Comparison of ENCODE assay signal across 8 mouse cellular contexts in the genomic region with DNA sequence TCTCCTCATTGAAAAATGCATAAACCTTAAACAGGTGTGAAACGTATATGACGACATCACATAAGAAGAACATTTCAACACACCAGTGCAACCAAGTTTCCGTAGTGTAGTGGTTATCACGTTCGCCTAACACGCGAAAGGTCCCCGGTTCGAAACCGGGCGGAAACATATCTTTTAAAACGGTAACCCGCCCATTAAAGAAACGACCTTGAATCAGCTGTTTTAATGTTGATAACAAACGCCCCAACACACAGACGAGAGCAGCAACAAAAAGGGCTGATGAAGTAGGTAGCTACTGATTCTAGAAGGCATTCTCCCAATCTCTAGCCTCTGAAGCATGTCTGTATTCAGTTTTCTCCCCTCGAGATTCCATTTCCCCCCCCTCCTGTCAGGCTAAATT. TPM values are rescaled to one million over a fixed set of nuclear protein-coding genes. Genes with fewer than 3 reads are reported as not detected.
DNase-seq lines count a peak whose midpoint lies in the region; ATAC-seq lines count a peak whose summit lies in the region.

No protein-coding gene starts in this region.

- peak; percentile 87 for DNase-seq in adipocyte (ENCODE audit: low spot score)
- peak; percentile 71 for DNase-seq in gastrocnemius, postnatal 10 days
- DNase-seq in induced T-regulatory cell, adult 2 months (ENCODE audit: low read depth): peak; percentile 98
- peak; percentile 73 to 95 for DNase-seq in left cerebral cortex, adult 8-10 months (ENCODE audit: low spot score in 2 of 2)
- peak; percentile 93 to 94 for DNase-seq in right cerebral cortex, adult 2 months (ENCODE audit: low spot score in 2 of 2)
- peak; percentile 70 for DNase-seq in urinary bladder, postnatal 25 days (ENCODE audit: low spot score)

- H3K27me3 ChIP-seq in megakaryocyte, embryonic 14.5 days (replicated peaks): peaks cover 4% of the 10 kb centered on the region

- H3K4me3 ChIP-seq in megakaryocyte, embryonic 14.5 days (replicated peaks): peak overlapping the region; percentile 99

- no peaks in the 10 kb centered on the region for H3K9me3 ChIP-seq in megakaryocyte, embryonic 14.5 days

- H3K4me1 ChIP-seq in megakaryocyte, embryonic 14.5 days: peaks cover 37% of the 10 kb centered on the region

- H3K36me3 ChIP-seq in megakaryocyte, embryonic 14.5 days (replicated peaks; ENCODE audit: low read length): peaks cover 23% of the 10 kb centered on the region

- peak; percentile 19 for ATAC-seq in common myeloid progenitor, adult 5-6 weeks (replicated peaks; ENCODE audit: low read depth, poor library complexity, severe bottlenecking)

RNA-seq across cellular contexts. Expression of a gene that starts 0.7 kb away (rescaled TPM):
- 25.5 and 51.1 TPM in 2 replicates for total RNA-seq in common myeloid progenitor, adult 5-6 weeks (2017)
- 10 to 100 TPM; 11.7 to 15.0 TPM for total RNA-seq in gastrocnemius, postnatal 10 days (2021)
- 10 to 100 TPM; 14.5 to 19.6 (median 17.5) TPM for total RNA-seq in left cerebral cortex, adult 8-10 months (2022)
- polyA plus RNA-seq in megakaryocyte, embryonic 14.5 days (2012; ENCODE audit: insufficient read depth, low replicate concordance): 0.15 and 0.45 TPM in 2 replicates

RNA-seq across cellular contexts. Expression of a gene that starts 1.4 kb away (rescaled TPM):
- not detected in 2 replicates for total RNA-seq in common myeloid progenitor, adult 5-6 weeks (2017)
- not detected for total RNA-seq in gastrocnemius, postnatal 10 days (2021)
- total RNA-seq in left cerebral cortex, adult 8-10 months (2022): 1 to 10 TPM in 2 of 4 experiments, under 1 TPM in 2; 0.95 to 1.9 (median 1.2) TPM
- polyA plus RNA-seq in megakaryocyte, embryonic 14.5 days (2012; ENCODE audit: insufficient read depth, low replicate concordance): not detected in 2 replicates

RNA-seq across cellular contexts. Expression of a gene that starts 43.1 kb away (rescaled TPM):
- not detected in 2 replicates for total RNA-seq in common myeloid progenitor, adult 5-6 weeks (2017)
- not detected for total RNA-seq in gastrocnemius, postnatal 10 days (2021)
- not detected for total RNA-seq in left cerebral cortex, adult 8-10 months (2022)
- polyA plus RNA-seq in megakaryocyte, embryonic 14.5 days (2012; ENCODE audit: insufficient read depth, low replicate concordance): not detected in 2 replicates

RNA-seq across cellular contexts. Expression of a gene that starts 46.5 kb away (rescaled TPM):
- not detected in 2 replicates for total RNA-seq in common myeloid progenitor, adult 5-6 weeks (2017)
- total RNA-seq in gastrocnemius, postnatal 10 days (2021): not detected
- under 1 TPM in 3 of 4 experiments, not detected in 1; 0.19 to 0.60 (median 0.23) TPM for total RNA-seq in left cerebral cortex, adult 8-10 months (2022)
- not detected in 2 replicates for polyA plus RNA-seq in megakaryocyte, embryonic 14.5 days (2012; ENCODE audit: insufficient read depth, low replicate concordance)

RNA-seq across cellular contexts. Expression of a gene that starts 53.4 kb away (rescaled TPM):
- total RNA-seq in common myeloid progenitor, adult 5-6 weeks (2017): 3.9 and 10.8 TPM in 2 replicates
- 10 to 100 TPM; 10.1 to 14.5 TPM for total RNA-seq in gastrocnemius, postnatal 10 days (2021)
- 1 to 10 TPM; 3.4 to 6.2 (median 5.2) TPM for total RNA-seq in left cerebral cortex, adult 8-10 months (2022)
- not detected in 2 replicates for polyA plus RNA-seq in megakaryocyte, embryonic 14.5 days (2012; ENCODE audit: insufficient read depth, low replicate concordance)

Comparison
In these comparisons a context has a peak if more than half of its experiments do, and no peak if none do; other contexts are left out.
1. Peak in every context shown above with its lines: DNase-seq, ATAC-seq and H3K4me3 ChIP-seq.